Mouse (Mus musculus) liver, embryonic 14.5 days (tissue): ENCODE results near the gene Msi2. TPM values are rescaled to one million over a fixed set of nuclear protein-coding genes. Genes with fewer than 3 reads are reported as not detected.

Experiments
- ATAC-seq: fragments of 200-750 bp; cut with Nextera tagmentation; 2 replicates; pipeline ENCODE4 v1.8.0; 2017; ENCODE audit warnings: moderate number of reproducible peaks, mild to moderate bottlenecking, moderate library complexity; ENCODE audit not compliant: insufficient read depth
- DNase-seq, 3 experiments: peaks; one replicate each; pipeline ENCODE4 v3.0.0-alpha.2; 2012 to 2013; ENCODE audit warnings: low read depth in 3 of 3, low spot score in 3 of 3
- H3K27ac ChIP-seq: fragments of 300-500 bp; sonication (generic); 2 replicates; pipeline ENCODE4 v1.5.1; 2014; ENCODE audit warnings: moderate library complexity, mild to moderate bottlenecking, control low read depth, inconsistent platforms
- H3K27me3 ChIP-seq: fragments of 300-500 bp; sonication (generic); 2 replicates; pipeline ENCODE4 v1.6.1; 2014; ENCODE audit warnings: mild to moderate bottlenecking, low read length, moderate library complexity; ENCODE audit not compliant: control insufficient read depth, insufficient read depth
- H3K36me3 ChIP-seq: fragments of 300-500 bp; sonication (generic); replicated peaks from 2 replicates; pipeline ENCODE4 v1.6.1; 2014; ENCODE audit warnings: low read depth; ENCODE audit not compliant: control insufficient read depth, insufficient read depth
- H3K4me1 ChIP-seq, 2 experiments: fragments of 200-500 bp in 1 of 2; fragments of 300-500 bp in 1 of 2; sonication (generic) in 1 of 2; replicated peaks; 2 replicates each; pipeline ENCODE4 v1.6.1; 2012 to 2014; ENCODE audit warnings: antibody characterized with exemption in 1 of 2, inconsistent platforms in 1 of 2, low read length in 1 of 2; ENCODE audit not compliant: control insufficient read depth in 2 of 2, insufficient read depth in 2 of 2
- H3K4me2 ChIP-seq: fragments of 300-500 bp; sonication (generic); 2 replicates; pipeline ENCODE4 v1.6.1; 2014; ENCODE audit warnings: low read depth, mild to moderate bottlenecking, control low read depth, moderate library complexity
- H3K4me3 ChIP-seq, 2 experiments: fragments of 200-500 bp in 1 of 2; fragments of 300-500 bp in 1 of 2; sonication (generic) in 1 of 2; 2 replicates each; pipeline ENCODE4 v1.5.1; 2012 to 2014; ENCODE audit warnings: low read depth in 2 of 2, low read length in 2 of 2, mild to moderate bottlenecking in 2 of 2, control low read depth in 1 of 2, inconsistent platforms in 1 of 2, moderate library complexity in 1 of 2; ENCODE audit not compliant: insufficient read depth in 1 of 2
- H3K9ac ChIP-seq: fragments of 300-500 bp; sonication (generic); replicated peaks from 2 replicates; pipeline ENCODE4 v1.6.1; 2014; ENCODE audit warnings: mild to moderate bottlenecking, control low read depth, moderate library complexity
- H3K9me3 ChIP-seq: fragments of 300-500 bp; sonication (generic); 2 replicates; pipeline ENCODE4 v1.6.1; 2016; ENCODE audit warnings: low read length, mixed read lengths; ENCODE audit not compliant: control insufficient read depth
- CTCF ChIP-seq: IDR thresholded peaks from 2 replicates; pipeline ENCODE4 v1.5.1; 2016; ENCODE audit warnings: antibody characterized with exemption, low read depth, control low read depth
- EP300 ChIP-seq: IDR thresholded peaks from 2 replicates; pipeline ENCODE4 v1.6.1; 2016; ENCODE audit warnings: antibody characterized with exemption, low read depth
- WGBS: fragments of 180-500 bp; shearing (Covaris S2); extraction: QIAGEN DNeasy Blood & Tissue Kit; methylation state at CpG from one replicate; pipeline ENCODE4 v1.1.7; 2014; ENCODE audit not compliant: insufficient replicate concordance; 5-methylcytosine and 5-hydroxymethylcytosine counted together
- polyA plus RNA-seq, 2 experiments: library from polyadenylated mRNA; depleted of rRNA in 1 of 2; stranded (reverse) in 1 of 2; unstranded in 1 of 2; fragments of >200 nt; fragmentation: Nextera tagmentation in 1 of 2; extraction: Ambion mirVana in 1 of 2; gene quantifications; 2 replicates each; pipeline versions ENCODE4 v1.2.1 to v1.2.3; 2012 to 2014

The Msi2 gene
- polyA plus RNA-seq, 2 experiments = 2.1 to 6.2 TPM

DNA sequence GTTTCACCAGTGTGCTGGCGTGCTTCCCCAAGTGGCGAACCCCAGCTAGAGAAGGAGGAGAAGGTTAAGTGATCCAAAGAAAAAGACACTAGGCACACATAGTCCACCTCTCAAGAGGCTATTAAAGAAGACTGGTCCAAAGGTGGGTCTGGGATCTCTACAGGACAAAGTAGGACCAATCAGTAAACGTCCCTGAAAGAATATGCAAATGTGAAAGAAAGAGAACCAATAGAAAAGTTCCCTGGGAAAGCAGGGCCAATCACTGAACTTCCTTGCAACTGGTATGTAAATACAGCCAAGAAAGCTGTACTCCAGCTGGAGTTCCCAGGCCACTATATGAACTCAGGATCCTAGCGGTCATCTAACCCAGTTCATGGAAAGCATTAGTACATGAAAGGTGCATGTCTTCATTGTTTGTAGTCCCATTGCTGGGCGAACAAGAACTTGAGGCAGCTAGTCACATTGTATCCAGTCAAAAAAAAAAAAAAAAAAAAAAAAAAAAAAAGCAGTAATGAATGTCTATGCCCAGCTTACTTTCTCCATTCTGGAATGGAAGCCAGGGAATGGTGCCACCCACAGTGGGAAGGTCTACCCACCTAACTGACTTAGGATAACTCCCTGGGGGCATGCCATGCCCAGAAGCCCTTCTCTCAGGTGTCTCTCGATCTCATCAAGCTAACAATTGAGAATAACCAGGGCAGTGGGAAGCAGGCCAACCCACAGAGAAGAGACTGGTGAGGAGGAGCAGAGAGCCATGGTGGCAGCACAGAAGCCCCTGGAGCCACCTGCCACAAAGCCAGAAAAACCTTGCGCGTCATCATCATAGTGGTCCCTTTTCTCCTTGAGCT lies 87.0 kb downstream of the Msi2 start:
- TF ChIP-seq EP300 = no peak
- TF ChIP-seq CTCF = no peak
- WGBS = 60% methylated on average over 8 of the region's 8 CpGs
- H3K27me3 ChIP-seq = no peaks in the 10 kb centered on the region
- H3K9me3 ChIP-seq = no peaks in the 10 kb centered on the region
- H3K9ac ChIP-seq = no peak overlapping the region
- ATAC-seq = peak; percentile 23; the same call in 1 of the 2 replicates
- H3K4me3 ChIP-seq = no peak overlapping the region
- no peak overlapping the region for H3K4me2 ChIP-seq
- H3K4me1 ChIP-seq = peaks cover 0 to 17% of the 10 kb centered on the region in 2 experiments; a peak in 3 of 4 replicates
- H3K36me3 ChIP-seq = no peaks in the 10 kb centered on the region
- H3K27ac ChIP-seq = no peak overlapping the region
- DNase-seq = no peak

DNA sequence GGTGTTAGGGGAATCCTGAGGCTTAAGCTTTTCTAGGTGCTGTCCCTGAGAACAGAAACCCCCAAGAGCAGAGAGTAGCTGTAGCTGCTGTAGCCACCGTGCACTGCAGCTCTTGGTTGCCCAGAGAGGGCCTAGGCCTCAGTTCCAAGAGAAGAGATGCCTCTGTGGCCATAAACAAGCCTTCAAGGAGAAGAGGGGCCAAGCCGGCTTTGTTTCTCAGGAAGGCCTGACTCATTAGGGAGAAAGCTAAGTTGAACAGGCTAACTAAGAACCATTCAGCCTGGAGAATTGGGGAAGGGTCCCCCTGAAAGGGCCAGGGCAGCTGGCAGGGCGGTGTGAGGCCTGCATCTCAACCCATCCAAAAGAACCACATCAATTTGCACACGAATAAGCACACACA lies 88.7 kb downstream of the Msi2 start:
- no peak for ATAC-seq
- no peak overlapping the region for H3K4me2 ChIP-seq
- DNase-seq = no peak
- no peak overlapping the region for H3K9ac ChIP-seq
- WGBS = 57% methylated on average over 4 of the region's 4 CpGs
- TF ChIP-seq CTCF (no peak), EP300 (no peak)
- H3K9me3 ChIP-seq = no peaks in the 10 kb centered on the region
- H3K27ac ChIP-seq = no peak overlapping the region
- H3K4me3 ChIP-seq = no peak overlapping the region
- H3K36me3 ChIP-seq = no peaks in the 10 kb centered on the region
- peaks cover 0 to 18% of the 10 kb centered on the region in 2 experiments; a peak in 3 of 4 replicates for H3K4me1 ChIP-seq
- no peaks in the 10 kb centered on the region for H3K27me3 ChIP-seq

GRCm38 (mm10) chr11:88629165-88629564 lies 89.1 kb downstream of the Msi2 start:
- 63% methylated on average over 4 of the region's 4 CpGs for WGBS
- TF ChIP-seq EP300 = no peak
- TF ChIP-seq CTCF = no peak
- Histone ChIP-seq H3K9ac (no peak overlapping the region), H3K4me3 (no peak overlapping the region), H3K27ac (no peak overlapping the region), H3K9me3 (no peaks in the 10 kb centered on the region), H3K4me2 (no peak overlapping the region), H3K4me1 (peaks cover 0 to 19% of the 10 kb centered on the region in 2 experiments; a peak in 3 of 4 replicates), H3K27me3 (no peaks in the 10 kb centered on the region), H3K36me3 (no peaks in the 10 kb centered on the region)
- DNase-seq (no peak), ATAC-seq (no peak)

DNA sequence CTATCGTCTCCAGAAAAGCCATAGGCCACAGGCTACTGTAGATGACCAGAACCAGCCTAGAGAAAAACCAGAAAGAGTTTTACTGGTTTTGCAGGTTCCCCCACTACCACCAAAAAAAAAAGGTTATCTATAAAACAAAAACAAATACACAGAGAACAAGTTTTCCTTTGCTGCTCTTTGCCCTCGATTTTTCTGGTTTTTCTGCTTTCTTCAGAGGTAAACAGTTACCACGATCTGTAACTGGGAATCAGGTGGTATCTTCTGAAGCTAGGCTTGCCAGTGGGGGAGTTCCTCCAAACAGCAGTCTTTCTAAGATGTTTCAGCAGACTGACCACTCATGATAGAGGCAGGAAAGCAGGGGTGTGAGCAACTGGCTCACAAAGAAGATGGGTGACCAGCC lies 89.6 kb downstream of the Msi2 start:
- ATAC-seq (no peak), DNase-seq (no peak)
- no peaks in the 10 kb centered on the region for H3K27me3 ChIP-seq
- H3K4me2 ChIP-seq = no peak overlapping the region
- H3K4me3 ChIP-seq = no peak overlapping the region
- no peaks in the 10 kb centered on the region for H3K36me3 ChIP-seq
- peaks cover 0 to 19% of the 10 kb centered on the region in 2 experiments; a peak in 3 of 4 replicates for H3K4me1 ChIP-seq
- no peaks in the 10 kb centered on the region for H3K9me3 ChIP-seq
- H3K9ac ChIP-seq = no peak overlapping the region
- H3K27ac ChIP-seq = no peak overlapping the region
- 46% methylated on average over 3 of the region's 3 CpGs for WGBS
- TF ChIP-seq CTCF = no peak

- no peak overlapping the region for H3K9ac ChIP-seq
- no peaks in the 10 kb centered on the region for H3K27me3 ChIP-seq
- ATAC-seq (no peak), DNase-seq (no peak)
- H3K4me1 ChIP-seq = peaks cover 0 to 20% of the 10 kb centered on the region in 2 experiments; a peak in 3 of 4 replicates
- WGBS = 43% methylated on average over 7 of the region's 7 CpGs
- no peak overlapping the region for H3K4me2 ChIP-seq
- H3K27ac ChIP-seq = no peak overlapping the region
- H3K36me3 ChIP-seq = no peaks in the 10 kb centered on the region
- no peaks in the 10 kb centered on the region for H3K9me3 ChIP-seq
- no peak overlapping the region for H3K4me3 ChIP-seq
- TF ChIP-seq CTCF (no peak), EP300 (no peak)
Measured at GRCm38 (mm10) chr11:88627327-88627726, 91.0 kb downstream of the Msi2 start.
